Mouse (Mus musculus) neural tube, embryonic 14.5 days (tissue): ENCODE data around the gene Drd3. TPM values are rescaled to one million over a fixed set of nuclear protein-coding genes. Genes with fewer than 3 reads are reported as not detected.

Source experiments
- ATAC-seq: fragments of 200-750 bp; cut with Nextera tagmentation; 2 replicates; pipeline ENCODE4 v1.8.0; 2017; ENCODE audit warnings: low read depth, mild to moderate bottlenecking, moderate TSS enrichment, moderate library complexity
- H3K27ac ChIP-seq: fragments of 300-500 bp; sonication (generic); 2 replicates; pipeline ENCODE4 v1.5.1; 2014; ENCODE audit warnings: low read depth, mild to moderate bottlenecking, control low read depth, low read length, moderate library complexity, mixed read lengths
- H3K27me3 ChIP-seq: fragments of 300-500 bp; sonication (generic); 2 replicates; pipeline ENCODE4 v1.6.1; 2014; ENCODE audit warnings: low read length; ENCODE audit not compliant: control insufficient read depth, insufficient read depth
- H3K36me3 ChIP-seq: fragments of 300-500 bp; sonication (generic); 2 replicates; pipeline ENCODE4 v1.6.1; 2014; ENCODE audit warnings: low read length, mixed read lengths; ENCODE audit not compliant: control insufficient read depth, insufficient read depth
- H3K4me1 ChIP-seq: fragments of 300-500 bp; sonication (generic); 2 replicates; pipeline ENCODE4 v1.6.1; 2014; ENCODE audit warnings: low read length; ENCODE audit not compliant: control insufficient read depth, insufficient read depth
- H3K4me2 ChIP-seq: fragments of 300-500 bp; sonication (generic); 2 replicates; pipeline ENCODE4 v1.6.1; 2014; ENCODE audit warnings: mild to moderate bottlenecking, low read depth, low read length, control low read depth
- H3K4me3 ChIP-seq: fragments of 300-500 bp; sonication (generic); 2 replicates; pipeline ENCODE4 v1.5.1; 2014; ENCODE audit warnings: low read depth, low read length, control low read depth, mixed read lengths
- H3K9ac ChIP-seq: fragments of 300-500 bp; sonication (generic); replicated peaks from 2 replicates; pipeline ENCODE4 v1.6.1; 2014; ENCODE audit warnings: low read depth, mild to moderate bottlenecking, control low read depth, low read length, mixed read lengths
- H3K9me3 ChIP-seq: fragments of 300-500 bp; sonication (generic); 2 replicates; pipeline ENCODE4 v1.6.1; 2016; ENCODE audit warnings: low read length; ENCODE audit not compliant: control insufficient read depth
- WGBS: fragments of 180-500 bp; shearing (Covaris S2); extraction: QIAGEN DNeasy Blood & Tissue Kit; methylation state at CpG from one replicate; pipeline ENCODE4 v1.1.7; 2014; 5-methylcytosine and 5-hydroxymethylcytosine counted together
- microRNA-seq: library from miRNA; unstranded; fragments of <30 nt; microRNA quantifications from one replicate; pipeline ENCODE4, GENCODE M21; 2016
- polyA plus RNA-seq: library from polyadenylated mRNA; unstranded; fragments of >200 nt; fragmentation: Nextera tagmentation; extraction: Ambion mirVana; gene quantifications from 2 replicates; pipeline ENCODE4 v1.2.1, GENCODE M21; 2014

Drd3 gene
- polyA plus RNA-seq, 1 experiment from 2014 or later = not detected

GRCm38 (mm10) chr16:43858941-43859476 is 105.2 kb downstream of the Drd3 start:
- no peak for ATAC-seq
- no peaks in the 10 kb centered on the region for H3K4me1 ChIP-seq
- no peaks in the 10 kb centered on the region for H3K9me3 ChIP-seq
- peaks cover 12% of the 10 kb centered on the region; the same call in 1 of the 2 replicates for H3K36me3 ChIP-seq
- H3K27ac ChIP-seq = no peak overlapping the region
- H3K4me2 ChIP-seq = no peak overlapping the region
- no peak overlapping the region for H3K4me3 ChIP-seq
- no peaks in the 10 kb centered on the region for H3K27me3 ChIP-seq
- 90% methylated on average over 5 of the region's 5 CpGs for WGBS
- no peak overlapping the region for H3K9ac ChIP-seq

DNA sequence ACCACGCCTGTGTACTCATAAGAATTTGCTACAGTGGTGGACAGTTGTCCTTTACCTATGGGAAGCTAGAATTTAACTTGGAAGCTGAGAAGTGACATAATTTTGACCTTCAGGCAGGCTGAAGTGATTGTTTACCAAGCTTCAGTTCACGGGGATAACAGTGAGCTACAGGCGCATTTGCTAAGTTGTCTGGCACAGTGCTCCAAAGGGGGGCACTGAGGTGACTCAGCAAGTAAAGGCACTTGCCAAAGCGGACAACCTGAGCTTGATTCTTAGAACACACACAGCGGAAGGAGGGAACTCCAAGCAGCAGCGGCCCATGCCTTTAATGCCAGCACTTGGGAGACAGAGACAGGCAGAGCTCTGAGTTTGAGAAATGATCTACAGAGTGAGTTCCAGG is 106.8 kb downstream of the Drd3 start:
- Histone ChIP-seq H3K4me2 (no peak overlapping the region), H3K9ac (no peak overlapping the region), H3K4me3 (no peak overlapping the region), H3K27ac (no peak overlapping the region), H3K27me3 (no peaks in the 10 kb centered on the region), H3K9me3 (no peaks in the 10 kb centered on the region), H3K4me1 (no peaks in the 10 kb centered on the region), H3K36me3 (peaks cover 12% of the 10 kb centered on the region; the same call in 1 of the 2 replicates)
- ATAC-seq = no peak
- 90% methylated on average over 6 of the region's 6 CpGs for WGBS

DNA sequence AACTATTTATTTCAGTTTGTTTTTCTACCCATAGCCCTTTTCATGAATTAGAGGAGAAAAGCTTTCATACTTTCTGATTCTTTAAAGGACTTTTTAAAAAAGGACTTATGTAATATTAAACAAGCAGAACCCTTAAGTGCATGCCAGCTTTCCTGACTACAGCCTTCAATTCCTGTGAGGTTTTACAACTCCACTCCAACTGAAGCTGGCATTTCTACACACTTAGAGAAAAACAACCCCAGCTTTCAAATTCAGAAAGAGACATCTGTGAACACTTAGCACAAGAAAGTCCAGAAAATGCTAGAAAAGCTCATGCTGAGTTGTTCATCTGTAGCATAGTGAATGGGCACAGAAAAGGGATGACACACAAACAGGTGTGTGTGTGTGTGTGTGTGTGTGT is 116.0 kb downstream of the Drd3 start:
- Histone ChIP-seq H3K27ac (no peak overlapping the region; the same call in 1 of the 2 replicates), H3K4me2 (no peak overlapping the region), H3K9ac (no peak overlapping the region)

DNA sequence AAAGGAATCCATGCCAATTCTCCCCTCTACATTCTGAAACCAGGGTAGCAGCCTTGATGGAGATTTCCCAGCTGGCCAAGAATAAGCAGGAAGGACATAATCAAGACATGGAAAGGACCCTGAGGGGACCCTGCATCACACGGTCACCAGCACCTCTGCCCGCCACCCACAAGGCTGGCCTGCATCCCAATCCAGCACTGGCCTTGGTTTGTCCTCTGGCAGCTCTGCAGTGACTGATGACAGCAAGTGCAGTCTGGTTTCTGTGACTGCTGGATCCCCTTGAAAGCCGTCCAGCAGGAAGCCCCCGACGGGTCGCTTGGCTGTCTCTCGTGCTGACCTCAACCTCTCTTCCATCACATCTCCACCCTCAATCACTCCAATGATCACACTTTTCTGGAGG is 117.6 kb downstream of the Drd3 start:
- Histone ChIP-seq H3K27me3 (no peaks in the 10 kb centered on the region), H3K4me2 (no peak overlapping the region), H3K9me3 (no peaks in the 10 kb centered on the region; the same call in 1 of the 2 replicates), H3K9ac (no peak overlapping the region), H3K36me3 (peaks cover 4% of the 10 kb centered on the region; the same call in 1 of the 2 replicates), H3K27ac (no peak overlapping the region), H3K4me1 (no peaks in the 10 kb centered on the region), H3K4me3 (no peak overlapping the region)
- WGBS = 95% methylated on average over 7 of the region's 7 CpGs
- no peak for ATAC-seq

More for the DNA sequence above, 116.0 kb downstream of the Drd3 start:
- Histone ChIP-seq H3K36me3 (no peaks in the 10 kb centered on the region), H3K4me3 (no peak overlapping the region), H3K4me1 (no peaks in the 10 kb centered on the region), H3K9me3 (no peaks in the 10 kb centered on the region; the same call in 1 of the 2 replicates), H3K27me3 (no peaks in the 10 kb centered on the region)
- ATAC-seq = no peak

Small RNAs within 50 kb of the gene (microRNA-seq; reads per million reads assigned to microRNA genes)
- not detected for gene Gm25996

Other genes starting within 250 kb of the Drd3 start
- 0.23 TPM in 1 of 2 replicates, not detected in the other for gene Tigit, start 89.9 kb upstream of the Drd3 start, polyA plus RNA-seq
- gene Ccdc191, start 135.8 kb downstream of the Drd3 start, polyA plus RNA-seq = 5.9 and 6.2 TPM in 2 replicates
- gene Qtrt2, start 172.8 kb downstream of the Drd3 start, polyA plus RNA-seq = 24.8 and 25.0 TPM in 2 replicates
- 3.3 and 3.8 TPM in 2 replicates for gene Zdhhc23, start 225.8 kb downstream of the Drd3 start, polyA plus RNA-seq